Mouse (Mus musculus) gastrocnemius, postnatal 14 days (tissue): ENCODE data around the gene Rprd2. TPM values are rescaled to one million over a fixed set of nuclear protein-coding genes. Genes with fewer than 3 reads are reported as not detected.
A peak's percentile ranks its signal among the peaks of the same experiment; 100 is the strongest.

ENCODE experiments used
- DNase-seq: peaks from one replicate; pipeline ENCODE4 v3.0.0; 2021; ENCODE audit warnings: mixed read lengths
- intact Hi-C: fragments of 180-260 bp; cut with DNase I; formaldehyde crosslinking; loops from one replicate; pipeline ENCODE4 v1.15.1; 2025; ENCODE audit warnings: low total_unique reads
- total RNA-seq, 2 experiments: library from RNA; stranded (reverse); gene quantifications; 2 replicates each; pipeline ENCODE4 v1.2.3; 2021

Gene Rprd2
- total RNA-seq, 2 experiments from 2014 or later: 29.0 to 29.3 TPM

GRCm38 (mm10) chr3:95756808-95757207 lies 61.9 kb downstream of the Rprd2 start:
- intact Hi-C loops: no loop called here
- DNase-seq: no peak

GRCm38 (mm10) chr3:95754345-95755206 lies 64.1 kb downstream of the Rprd2 start:
- intact Hi-C loops: no loop called here

GRCm38 (mm10) chr3:95752935-95753334 lies 65.7 kb downstream of the Rprd2 start:
- no peak for DNase-seq
- intact Hi-C loops: no loop called here

More at GRCm38 (mm10) chr3:95754345-95755206, 64.1 kb downstream of the Rprd2 start:
- DNase-seq: peak; percentile 92

- DNase-seq: peak; percentile 42
- intact Hi-C loops: no loop called here
Observed at GRCm38 (mm10) chr3:95740406-95740805, 78.3 kb downstream of the Rprd2 start.

GRCm38 (mm10) chr3:95739353-95740104 lies 79.1 kb downstream of the Rprd2 start, which contains the start of gene Ecm1:
TSS of gene Ecm1 (minus strand) at chr3:95739569.
- intact Hi-C loops: no loop called here
- peak; percentile 39 for DNase-seq

- intact Hi-C loops: no loop called here
- no peak for DNase-seq
Observed at GRCm38 (mm10) chr3:95735071-95735670, 83.5 kb downstream of the Rprd2 start.

- peak; percentile 61 for DNase-seq
- intact Hi-C loops: no loop called here
Observed at GRCm38 (mm10) chr3:95734092-95734702, 84.5 kb downstream of the Rprd2 start.

GRCm38 (mm10) chr3:95732744-95733521 lies 85.7 kb downstream of the Rprd2 start:
- intact Hi-C loops: no loop called here
- no peak for DNase-seq

GRCm38 (mm10) chr3:95732297-95732696 lies 86.4 kb downstream of the Rprd2 start:
- DNase-seq: no peak
- intact Hi-C loops: no loop called here

- intact Hi-C loops: no loop called here
Observed at GRCm38 (mm10) chr3:95731802-95732201, 86.9 kb downstream of the Rprd2 start.

GRCm38 (mm10) chr3:95730431-95730830 lies 88.2 kb downstream of the Rprd2 start:
- intact Hi-C loops: no loop called here
- no peak for DNase-seq

More at GRCm38 (mm10) chr3:95731802-95732201, 86.9 kb downstream of the Rprd2 start:
- DNase-seq: no peak

GRCm38 (mm10) chr3:95728906-95729305 lies 89.8 kb downstream of the Rprd2 start:
- intact Hi-C loops: no loop called here
- DNase-seq: no peak

GRCm38 (mm10) chr3:95726696-95727358 lies 91.8 kb downstream of the Rprd2 start:
- no peak for DNase-seq
- intact Hi-C loops: no loop called here

- intact Hi-C loops: no loop called here
- DNase-seq: no peak
Observed at GRCm38 (mm10) chr3:95725863-95726262, 92.8 kb downstream of the Rprd2 start.

GRCm38 (mm10) chr3:95722386-95722785 lies 96.3 kb downstream of the Rprd2 start:
- intact Hi-C loops: no loop called here
- DNase-seq: no peak

GRCm38 (mm10) chr3:95718153-95718552 lies 100.5 kb downstream of the Rprd2 start:
- intact Hi-C loops: no loop called here
- DNase-seq: no peak

- DNase-seq: no peak
- intact Hi-C loops: no loop called here
Observed at GRCm38 (mm10) chr3:95716075-95716474, 102.6 kb downstream of the Rprd2 start.
